Mouse (Mus musculus) liver, postnatal 0 days (tissue): ENCODE results near the gene Tmem156. TPM values are rescaled to one million over a fixed set of nuclear protein-coding genes. Genes with fewer than 3 reads are reported as not detected.

Experiments used
- ATAC-seq: fragments of 200-750 bp; cut with Nextera tagmentation; 2 replicates; pipeline ENCODE4 v1.8.0; 2017; ENCODE audit warnings: mild to moderate bottlenecking, moderate library complexity
- DNase-seq: peaks from one replicate; pipeline ENCODE4 v3.0.0-alpha.2; 2016
- H3K27ac ChIP-seq: fragments of 300-500 bp; sonication (generic); 2 replicates; pipeline ENCODE4 v1.5.1; 2014; ENCODE audit warnings: antibody characterized with exemption, moderate library complexity, mild to moderate bottlenecking, low read depth
- H3K27me3 ChIP-seq: fragments of 300-500 bp; sonication (generic); 2 replicates; pipeline ENCODE4 v1.6.1; 2014; ENCODE audit warnings: low read length, control low read depth, mixed read lengths; ENCODE audit not compliant: insufficient read depth
- H3K36me3 ChIP-seq: fragments of 300-500 bp; sonication (generic); replicated peaks from 2 replicates; pipeline ENCODE4 v1.6.1; 2014; ENCODE audit warnings: mild to moderate bottlenecking, control low read depth, low read length, moderate library complexity, mixed read lengths; ENCODE audit not compliant: insufficient read depth
- H3K4me1 ChIP-seq: fragments of 300-500 bp; sonication (generic); 2 replicates; pipeline ENCODE4 v1.6.1; 2014; ENCODE audit warnings: antibody characterized with exemption, mild to moderate bottlenecking, control low read depth; ENCODE audit not compliant: insufficient read depth
- H3K4me2 ChIP-seq: fragments of 300-500 bp; sonication (generic); 2 replicates; pipeline ENCODE4 v1.6.1; 2014; ENCODE audit warnings: low read depth, mild to moderate bottlenecking, low read length, moderate library complexity, mixed read lengths
- H3K4me3 ChIP-seq: fragments of 300-500 bp; sonication (generic); 2 replicates; pipeline ENCODE4 v1.5.1; 2014; ENCODE audit warnings: low read depth, low read length
- H3K9ac ChIP-seq: fragments of 300-500 bp; sonication (generic); replicated peaks from 2 replicates; pipeline ENCODE4 v1.6.1; 2014; ENCODE audit warnings: mild to moderate bottlenecking, moderate library complexity
- H3K9me3 ChIP-seq: fragments of 300-500 bp; sonication (generic); 2 replicates; pipeline ENCODE4 v1.6.1; 2016; ENCODE audit warnings: mild to moderate bottlenecking, control low read depth, low read length, mixed read lengths
- CTCF ChIP-seq: sonication (generic); IDR thresholded peaks from 2 replicates; pipeline ENCODE4 v1.5.1; 2016; ENCODE audit warnings: antibody characterized with exemption, low read depth
- EP300 ChIP-seq: IDR thresholded peaks from 2 replicates; pipeline ENCODE4 v1.6.1; 2016; ENCODE audit warnings: antibody characterized with exemption, low read depth, mild to moderate bottlenecking
- WGBS: fragments of 180-500 bp; shearing (Covaris S2); extraction: QIAGEN DNeasy Blood & Tissue Kit; methylation state at CpG from one replicate; pipeline ENCODE4 v1.1.7; 2014; ENCODE audit not compliant: insufficient replicate concordance; 5-methylcytosine and 5-hydroxymethylcytosine counted together
- polyA plus RNA-seq: library from polyadenylated mRNA; unstranded; fragments of >200 nt; fragmentation: Nextera tagmentation; extraction: Ambion mirVana; gene quantifications from 2 replicates; pipeline ENCODE4 v1.2.1, GENCODE M21; 2015

Gene Tmem156
- polyA plus RNA-seq, 1 experiment from 2014 or later = 1.2 TPM

GRCm38 (mm10) chr5:65006011-65006491 lies 85.9 kb downstream of the Tmem156 start:
- H3K4me3 ChIP-seq = no peak overlapping the region
- H3K27ac ChIP-seq = no peak overlapping the region
- no peak overlapping the region for H3K9ac ChIP-seq
- no peak for ATAC-seq
- H3K4me2 ChIP-seq = no peak overlapping the region
- peak; percentile 23 for DNase-seq
- no peaks in the 10 kb centered on the region for H3K4me1 ChIP-seq
- no peaks in the 10 kb centered on the region for H3K27me3 ChIP-seq
- no peaks in the 10 kb centered on the region for H3K9me3 ChIP-seq
- peaks cover 33% of the 10 kb centered on the region for H3K36me3 ChIP-seq
- TF ChIP-seq EP300 = no peak
- TF ChIP-seq CTCF = no peak
- 47% methylated on average over 4 of the region's 4 CpGs for WGBS

GRCm38 (mm10) chr5:65005251-65005650 lies 86.7 kb downstream of the Tmem156 start:
- ATAC-seq (no peak), DNase-seq (no peak)
- Histone ChIP-seq H3K9me3 (no peaks in the 10 kb centered on the region), H3K4me3 (no peak overlapping the region), H3K4me2 (no peak overlapping the region), H3K27ac (no peak overlapping the region), H3K9ac (no peak overlapping the region), H3K27me3 (no peaks in the 10 kb centered on the region), H3K36me3 (peaks cover 30% of the 10 kb centered on the region), H3K4me1 (no peaks in the 10 kb centered on the region)
- WGBS = 72% methylated on average over 4 of the region's 4 CpGs
- TF ChIP-seq CTCF (no peak), EP300 (no peak)

Other genes starting within 250 kb of the Tmem156 start
- gene Tlr1, start 158.6 kb downstream of the Tmem156 start, polyA plus RNA-seq = 1.5 and 1.9 TPM in 2 replicates
- gene Tlr6, start 132.0 kb downstream of the Tmem156 start, polyA plus RNA-seq = 0.47 and 0.79 TPM in 2 replicates
- gene Fam114a1, start 122.1 kb downstream of the Tmem156 start, polyA plus RNA-seq = 9.4 and 10.2 TPM in 2 replicates
- 5.2 and 5.6 TPM in 2 replicates for gene Klhl5, start 15.4 kb upstream of the Tmem156 start, polyA plus RNA-seq
- 0.71 and 1.1 TPM in 2 replicates for gene Wdr19, start 107.6 kb upstream of the Tmem156 start, polyA plus RNA-seq
- 26.4 and 32.3 TPM in 2 replicates for gene Rfc1, start 243.5 kb upstream of the Tmem156 start, polyA plus RNA-seq